Mouse (Mus musculus) gastrocnemius, adult 2 months (tissue): Measurements from ENCODE around the gene Itih1. TPM values are rescaled to one million over a fixed set of nuclear protein-coding genes. Genes with fewer than 3 reads are reported as not detected.
A peak's percentile ranks its signal among the peaks of the same experiment; 100 is the strongest.

Experiments used
- DNase-seq: peaks from one replicate; pipeline ENCODE4 v3.0.0; 2022
- H3K27ac ChIP-seq: fragments of 200-600 bp; 2 replicates; pipeline ENCODE4 v1.8.1; 2022; ENCODE audit warnings: mild to moderate bottlenecking
- H3K4me3 ChIP-seq: fragments of 200-600 bp; 2 replicates; pipeline ENCODE4 v1.8.1; 2022; ENCODE audit warnings: mild to moderate bottlenecking, moderate library complexity
- CTCF ChIP-seq: fragments of 200-600 bp; IDR thresholded peaks from 2 replicates; pipeline ENCODE4 v1.8.1; 2022; ENCODE audit warnings: antibody characterized with exemption, mild to moderate bottlenecking, moderate library complexity
- intact Hi-C: fragments of 180-260 bp; cut with DNase I; formaldehyde crosslinking; loops from one replicate; pipeline ENCODE4 v1.15.1; 2025
- total RNA-seq, 2 experiments: library from RNA; stranded (reverse); gene quantifications; 2 replicates each; pipeline ENCODE4 v1.2.3; 2021

Itih1 gene
- total RNA-seq, 2 experiments from 2014 or later, result not detected

DNA sequence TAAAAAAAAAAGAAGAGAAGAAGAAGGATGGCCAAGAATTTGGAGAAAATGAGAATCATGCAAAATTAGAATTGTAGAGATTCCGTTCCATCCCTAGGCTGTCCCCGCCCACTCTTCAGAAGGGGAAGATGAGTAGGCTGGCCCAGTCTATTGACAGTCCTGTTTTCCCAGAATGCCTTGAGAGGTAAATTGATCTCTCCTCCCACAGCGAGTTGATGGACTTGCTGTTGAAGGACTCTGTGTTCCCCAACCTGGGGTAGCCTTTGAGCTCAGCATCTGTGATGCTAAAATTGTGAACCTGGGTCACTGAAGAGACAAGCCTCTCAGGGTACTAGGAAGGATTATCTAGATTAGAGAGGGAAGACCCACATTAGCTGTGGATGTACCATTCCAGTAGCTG lies 17.6 kb downstream of the Itih1 start:
- intact Hi-C loops, result no loop called here
- TF ChIP-seq CTCF, result no peak
- Histone ChIP-seq H3K4me3 (no peak overlapping the region), H3K27ac (no peak overlapping the region)
- DNase-seq, result no peak

DNA sequence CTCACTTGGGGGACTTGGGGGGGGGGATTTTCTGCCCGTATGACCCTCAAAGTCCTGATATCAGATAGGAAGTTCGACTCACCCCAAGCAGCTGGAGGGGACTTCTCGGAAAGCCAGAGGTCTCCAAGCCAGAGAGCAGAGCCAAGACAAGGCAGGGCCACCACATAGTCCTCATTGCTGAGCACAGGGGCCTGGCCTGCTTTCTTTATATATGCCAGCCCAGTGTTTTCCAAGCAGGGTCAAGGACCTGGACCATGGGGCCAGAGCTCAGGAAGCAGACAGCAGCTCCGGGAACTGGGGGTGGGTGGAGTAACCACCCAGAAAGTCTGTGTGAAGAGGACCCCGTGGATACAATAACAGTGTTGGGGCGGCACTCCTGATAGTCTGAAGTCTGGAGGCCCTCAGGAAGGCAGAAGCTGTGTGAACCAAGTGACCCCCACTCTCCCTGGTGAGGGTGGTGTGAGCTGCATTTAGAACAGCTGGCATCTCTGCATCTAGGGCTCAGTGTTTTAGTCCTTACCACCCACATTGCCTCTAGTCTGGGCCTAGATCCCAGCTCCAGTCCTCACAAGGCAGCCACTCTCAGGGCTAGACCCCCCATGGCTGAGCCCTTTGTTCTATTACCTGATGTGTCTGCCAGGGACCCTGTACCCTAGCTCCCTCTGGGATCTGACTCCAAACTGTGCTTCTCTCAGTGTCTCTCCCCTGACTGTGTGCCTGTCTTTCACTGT lies 19.5 kb downstream of the Itih1 start, which contains the start of gene Itih3:
Itih3 (minus strand) TSS at position 386 of the 731 bp plus-strand sequence.
- no peak within 1 kb of the TSS for H3K27ac ChIP-seq
- no peak for DNase-seq
- intact Hi-C loops, result no loop called here
- TF ChIP-seq CTCF, result no peak
- no peak within 1 kb of the TSS for H3K4me3 ChIP-seq

DNA sequence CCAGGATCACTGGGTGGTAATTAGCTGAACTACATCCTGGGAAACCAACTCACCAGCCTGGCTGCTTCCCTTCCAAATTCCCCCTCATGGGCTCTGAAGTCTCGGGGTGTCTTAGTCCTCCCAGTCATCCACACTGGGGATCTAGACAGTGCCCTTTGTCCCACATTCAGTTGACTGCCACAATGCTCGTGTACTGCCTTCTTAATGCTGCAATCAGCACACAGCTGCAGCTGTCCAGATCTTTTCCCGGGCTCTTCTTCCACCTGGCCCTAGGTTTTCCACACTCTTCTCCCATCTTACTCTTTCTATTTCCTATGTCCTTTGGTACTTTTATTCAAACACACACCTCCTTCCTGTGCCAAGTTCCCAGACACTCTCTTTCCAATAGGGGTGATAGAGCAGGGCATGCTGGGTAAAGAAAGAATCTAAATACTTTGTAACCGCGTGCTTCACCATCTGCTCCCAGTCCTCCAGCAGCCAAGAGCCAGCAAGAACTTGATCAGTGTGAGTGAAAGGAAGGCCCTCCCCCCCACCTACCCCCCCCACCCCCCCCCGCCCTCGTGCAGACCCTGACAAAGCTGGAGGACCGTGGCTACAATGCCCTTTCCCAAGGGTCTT lies 20.9 kb downstream of the Itih1 start:
- no peak overlapping the region for H3K4me3 ChIP-seq
- TF ChIP-seq CTCF, result no peak

DNA sequence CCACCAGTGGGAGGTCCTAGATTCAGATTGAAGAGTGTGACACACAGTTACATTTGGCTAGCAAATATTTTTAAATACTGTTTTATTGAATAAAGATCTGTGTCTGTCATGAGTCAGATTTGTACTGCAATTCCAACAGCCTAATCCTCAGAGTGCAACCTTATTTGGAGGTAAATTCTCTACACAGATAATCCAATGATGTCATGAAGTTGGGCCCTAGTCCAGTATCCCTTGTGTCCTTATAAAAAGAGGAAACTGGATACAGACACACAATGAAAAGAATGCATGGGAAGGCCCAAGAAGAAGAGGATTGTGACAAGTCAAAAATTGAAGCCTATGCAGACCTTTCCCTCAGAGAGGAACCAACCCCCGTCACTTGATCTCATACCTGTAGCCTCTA lies 26.6 kb downstream of the Itih1 start:
- H3K4me3 ChIP-seq, result no peak overlapping the region
- H3K27ac ChIP-seq, result no peak overlapping the region
- intact Hi-C loops, result no loop called here
- no peak for DNase-seq
- TF ChIP-seq CTCF, result no peak

More for the DNA sequence above, 20.9 kb downstream of the Itih1 start:
- H3K27ac ChIP-seq, result no peak overlapping the region
- DNase-seq, result no peak
- intact Hi-C loops, result no loop called here

DNA sequence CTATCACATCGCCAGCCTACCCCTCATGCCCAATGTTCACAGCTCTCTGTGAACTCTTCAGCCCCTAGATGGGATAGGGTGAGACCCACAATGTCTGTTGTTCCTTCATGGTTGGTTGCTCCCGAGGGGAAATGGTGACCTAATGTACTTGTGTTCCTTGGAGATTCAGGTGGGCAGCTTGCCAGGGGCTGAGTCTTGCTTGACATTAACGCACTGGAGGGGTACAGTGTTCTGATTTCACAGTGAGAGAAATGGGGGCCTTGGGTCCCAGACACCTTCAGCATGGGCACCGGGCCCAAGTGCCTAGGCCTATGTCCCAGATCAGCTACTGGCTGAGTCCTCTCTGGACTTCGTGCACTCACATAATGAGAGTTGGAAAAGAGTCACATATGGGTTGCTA lies 29.7 kb downstream of the Itih1 start:
- intact Hi-C loops, result no loop called here
- DNase-seq, result no peak

DNA sequence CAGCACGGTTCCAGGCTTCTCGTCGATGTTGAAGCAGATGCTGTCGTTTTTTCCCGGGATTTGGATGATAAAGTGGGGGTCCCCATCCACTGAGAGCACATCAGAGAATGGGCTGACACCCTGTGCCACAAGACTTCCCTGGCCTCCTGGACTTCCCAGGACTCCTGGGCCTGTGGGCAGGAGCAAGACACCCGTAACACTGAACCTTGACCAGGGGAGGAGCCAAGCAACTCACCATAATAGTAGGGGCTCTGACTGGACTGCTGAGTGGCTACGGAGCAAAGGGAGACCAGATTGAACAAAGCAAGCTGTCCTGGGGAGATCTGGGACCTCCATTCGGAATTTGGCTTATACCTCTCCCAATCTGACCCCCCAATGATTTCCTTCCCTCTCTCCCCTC lies 30.4 kb downstream of the Itih1 start:
- TF ChIP-seq CTCF, result no peak
- intact Hi-C loops, result no loop called here
- Histone ChIP-seq H3K27ac (no peak overlapping the region), H3K4me3 (no peak overlapping the region)
- DNase-seq, result no peak

More for the DNA sequence above, 29.7 kb downstream of the Itih1 start:
- no peak for TF ChIP-seq CTCF
- Histone ChIP-seq H3K4me3 (no peak overlapping the region), H3K27ac (no peak overlapping the region)

DNA sequence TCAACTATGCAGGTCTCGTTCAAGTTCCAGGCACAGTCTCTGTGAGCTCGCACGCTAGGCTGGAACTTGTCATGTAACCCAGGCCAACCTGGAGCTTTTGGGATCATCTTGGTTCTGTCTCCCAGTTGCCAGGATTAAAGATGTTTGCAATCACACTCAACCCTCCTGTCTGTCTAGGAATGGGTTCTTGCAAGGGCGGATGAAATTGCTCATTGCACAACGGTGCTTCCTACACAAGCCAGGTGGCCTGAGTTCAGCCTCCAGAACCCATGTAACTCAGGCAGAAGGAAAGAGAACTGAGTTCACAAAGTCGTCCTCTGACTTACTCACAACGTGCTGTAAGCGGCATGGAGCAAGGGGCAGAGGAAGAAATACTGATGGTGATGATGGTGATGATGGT lies 31.9 kb downstream of the Itih1 start:
- Histone ChIP-seq H3K4me3 (no peak overlapping the region), H3K27ac (no peak overlapping the region)
- DNase-seq, result no peak
- TF ChIP-seq CTCF, result no peak
- intact Hi-C loops, result no loop called here

DNA sequence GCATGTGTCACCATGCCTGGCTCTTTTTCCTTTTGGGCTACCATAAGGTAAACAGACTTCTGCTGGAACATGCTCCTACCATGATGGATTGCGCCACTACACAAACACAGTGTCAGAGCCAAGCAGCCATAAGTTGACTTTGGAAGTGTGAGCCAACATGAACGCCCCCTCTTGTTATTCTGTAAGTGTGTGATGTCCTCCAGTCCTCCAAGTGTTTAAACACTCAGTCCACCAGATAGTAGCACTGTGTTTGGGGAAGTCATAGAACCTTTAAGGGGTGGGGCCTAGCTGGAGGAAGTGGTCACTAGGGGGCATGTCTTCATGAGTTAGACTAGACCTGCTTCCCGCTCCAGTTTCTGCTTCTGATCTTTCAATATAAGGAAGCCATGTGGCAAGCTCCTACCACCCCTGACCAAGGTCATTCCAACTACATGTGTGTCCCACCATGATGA lies 35.2 kb downstream of the Itih1 start:
- Histone ChIP-seq H3K4me3 (no peak overlapping the region), H3K27ac (no peak overlapping the region)
- intact Hi-C loops, result no loop called here
- no peak for DNase-seq
- no peak for TF ChIP-seq CTCF

DNA sequence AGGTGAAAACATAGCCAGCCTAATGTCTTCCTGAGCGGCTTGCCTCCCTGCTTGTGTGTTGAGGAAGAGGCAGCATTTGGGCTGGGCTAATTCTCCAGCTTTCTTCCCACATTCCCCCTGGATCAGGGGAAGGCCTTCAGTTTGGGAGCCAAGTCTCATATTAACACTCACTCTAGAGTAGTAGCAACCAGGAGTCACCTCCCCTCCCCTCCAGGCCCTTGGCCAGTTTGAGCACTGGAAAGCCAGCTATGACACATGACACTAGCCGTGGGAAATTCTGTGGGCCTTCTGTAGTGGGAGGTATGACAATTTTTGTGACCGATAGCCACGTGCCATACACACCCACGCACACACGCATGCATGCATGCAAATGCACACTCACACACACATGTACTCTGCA lies 37.1 kb downstream of the Itih1 start:
- intact Hi-C loops, result no loop called here
- no peak for DNase-seq
- TF ChIP-seq CTCF, result no peak
- no peak overlapping the region for H3K4me3 ChIP-seq
- H3K27ac ChIP-seq, result no peak overlapping the region

DNA sequence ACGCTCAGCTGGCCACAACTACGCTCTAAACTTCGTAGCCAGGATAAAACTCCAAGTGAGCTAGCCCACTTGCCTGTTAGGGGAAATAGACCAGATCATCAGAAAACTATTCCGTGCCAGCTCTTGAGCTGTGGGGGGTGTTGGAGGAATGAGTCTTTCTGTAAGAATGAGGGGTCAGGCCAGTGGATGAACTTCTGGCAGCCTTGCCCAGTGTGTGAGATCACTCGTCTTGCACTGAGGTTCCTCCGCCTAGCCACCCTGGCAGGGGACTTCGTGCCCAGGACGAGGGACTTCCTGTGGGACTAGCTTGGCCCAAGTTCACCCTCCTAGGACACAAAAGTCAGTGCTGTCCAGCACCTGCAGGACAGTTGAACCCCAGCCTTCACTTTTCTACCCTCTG lies 38.8 kb downstream of the Itih1 start:
- intact Hi-C loops, result no loop called here
- no peak overlapping the region for H3K4me3 ChIP-seq
- no peak for DNase-seq
- no peak overlapping the region for H3K27ac ChIP-seq
- no peak for TF ChIP-seq CTCF

DNA sequence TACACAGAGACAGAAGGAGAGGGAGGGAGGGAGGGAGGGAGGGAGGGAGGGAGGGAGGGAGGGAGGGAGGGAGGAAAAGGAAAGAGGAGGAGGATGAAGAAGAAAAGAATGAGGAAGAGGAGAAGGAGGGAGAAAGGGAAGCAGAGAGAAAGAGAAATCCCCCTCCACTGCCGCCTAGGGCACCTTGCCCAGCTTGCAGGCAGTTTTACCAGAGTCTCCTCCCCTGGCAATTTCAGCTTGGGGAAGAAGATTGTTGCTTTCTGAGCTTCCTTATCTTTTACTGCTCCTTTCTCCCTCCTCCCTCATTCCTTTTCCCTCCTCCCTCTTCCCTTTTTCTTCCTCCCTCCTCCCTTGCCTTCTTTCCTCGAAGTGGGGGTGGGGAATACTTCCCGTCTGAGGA lies 40.1 kb downstream of the Itih1 start:
- intact Hi-C loops, result no loop called here
- H3K27ac ChIP-seq, result no peak overlapping the region
- no peak for TF ChIP-seq CTCF
- DNase-seq, result no peak
- no peak overlapping the region for H3K4me3 ChIP-seq

DNA sequence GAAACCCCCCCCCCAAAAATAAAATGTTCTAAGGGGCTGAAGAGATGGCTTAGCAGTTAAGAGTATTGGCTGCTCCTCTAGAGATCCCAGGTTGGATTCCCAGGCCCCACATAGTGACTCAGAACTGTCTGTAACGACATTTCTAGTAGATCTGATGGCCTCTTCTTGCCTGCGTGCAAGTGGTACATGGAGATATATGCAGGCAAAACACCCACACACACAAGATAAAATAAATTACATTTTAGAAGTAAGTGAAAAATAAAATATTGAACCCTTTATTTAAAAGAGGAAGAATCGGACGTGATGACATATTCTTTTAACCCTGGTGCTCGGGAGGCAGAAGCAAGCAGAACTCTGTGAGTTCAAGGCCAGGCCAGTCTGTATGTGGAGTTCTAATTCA lies 40.5 kb downstream of the Itih1 start:
- H3K27ac ChIP-seq, result no peak overlapping the region
- H3K4me3 ChIP-seq, result no peak overlapping the region
- no peak for TF ChIP-seq CTCF
- no peak for DNase-seq
- intact Hi-C loops, result no loop called here

DNA sequence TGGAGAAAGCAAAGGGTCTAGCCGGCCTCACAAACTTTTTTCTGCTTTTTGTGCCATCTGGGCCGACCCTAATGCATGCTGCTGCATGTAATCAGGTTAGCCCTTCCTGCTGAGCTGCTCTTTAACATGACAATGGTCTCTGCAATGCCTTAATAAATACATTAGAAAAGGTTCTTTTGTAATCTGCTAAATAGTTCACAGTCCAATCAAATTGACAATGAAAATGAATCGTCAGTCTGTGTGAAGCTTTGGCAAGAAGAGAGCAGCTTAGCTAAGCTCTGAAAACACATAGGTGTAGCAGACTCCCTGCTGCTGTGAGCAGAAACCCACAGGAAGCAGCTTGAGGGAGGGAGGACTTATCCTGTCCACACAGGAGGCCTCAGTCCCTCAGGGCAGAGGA lies 43.1 kb downstream of the Itih1 start:
- Histone ChIP-seq H3K4me3 (no peak overlapping the region), H3K27ac (no peak overlapping the region)
- no peak for TF ChIP-seq CTCF
- DNase-seq, result no peak
- intact Hi-C loops, result no loop called here

DNA sequence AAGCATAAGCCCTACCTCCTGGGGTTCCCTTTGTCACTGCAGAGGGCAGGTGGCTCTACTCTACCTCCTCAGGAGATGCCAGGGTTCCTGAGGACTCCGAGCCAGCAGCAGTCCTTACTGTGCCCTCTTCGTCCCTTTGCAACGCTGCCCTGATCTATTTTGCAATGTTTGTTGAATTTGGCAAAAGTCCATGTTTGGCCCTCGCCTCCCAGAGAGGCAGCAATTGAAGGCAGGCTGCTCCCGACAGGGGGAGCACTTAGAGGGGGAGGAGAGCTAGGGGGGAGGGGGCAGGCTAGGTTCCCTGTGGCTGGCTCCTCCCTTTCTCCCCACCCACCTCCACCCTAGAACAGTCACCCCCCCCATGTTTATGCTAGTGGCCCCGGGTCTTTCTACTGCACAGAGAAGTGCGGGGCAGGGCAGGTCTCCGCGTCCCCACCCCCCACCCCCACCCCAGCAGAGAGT lies 54.8 kb downstream of the Itih1 start:
- intact Hi-C loops, result no loop called here
- peak overlapping the region; percentile 68 for H3K27ac ChIP-seq
- peak; percentile 53 for TF ChIP-seq CTCF
- H3K4me3 ChIP-seq, result 0 out of 2 replicates have a peak overlapping the region, but pooled peaks have one; percentile 9
- peak; percentile 75 for DNase-seq
